Mouse (Mus musculus) hindbrain, embryonic 14.5 days (tissue): ENCODE results near the gene Shbg. TPM values are rescaled to one million over a fixed set of nuclear protein-coding genes. Genes with fewer than 3 reads are reported as not detected.
A peak's percentile ranks its signal among the peaks of the same experiment; 100 is the strongest.

ENCODE experiments used
- ATAC-seq: fragments of 200-750 bp; cut with Nextera tagmentation; 2 replicates; pipeline ENCODE4 v1.8.0; 2017; ENCODE audit warnings: moderate number of reproducible peaks, mild to moderate bottlenecking, moderate TSS enrichment, moderate library complexity; ENCODE audit not compliant: low FRiP score
- DNase-seq: peaks from one replicate; pipeline ENCODE4 v3.0.0-alpha.2; 2015; ENCODE audit warnings: low spot score
- H3K27ac ChIP-seq: fragments of 300-500 bp; sonication (generic); 2 replicates; pipeline ENCODE4 v1.5.1; 2014; ENCODE audit warnings: mild to moderate bottlenecking, moderate library complexity
- H3K27me3 ChIP-seq: fragments of 300-500 bp; sonication (generic); 2 replicates; pipeline ENCODE4 v1.6.1; 2014; ENCODE audit warnings: mild to moderate bottlenecking, low read length, mixed read lengths; ENCODE audit not compliant: control insufficient read depth, insufficient read depth
- H3K36me3 ChIP-seq: fragments of 300-500 bp; sonication (generic); replicated peaks from 2 replicates; pipeline ENCODE4 v1.6.1; 2014; ENCODE audit not compliant: control insufficient read depth, insufficient read depth
- H3K4me1 ChIP-seq: fragments of 300-500 bp; sonication (generic); replicated peaks from 2 replicates; pipeline ENCODE4 v1.6.1; 2014; ENCODE audit warnings: antibody characterized with exemption, low read length, mixed read lengths; ENCODE audit not compliant: control insufficient read depth, insufficient read depth
- H3K4me2 ChIP-seq: fragments of 300-500 bp; sonication (generic); replicated peaks from 2 replicates; pipeline ENCODE4 v1.6.1; 2014; ENCODE audit warnings: mild to moderate bottlenecking, moderate library complexity
- H3K4me3 ChIP-seq: fragments of 300-500 bp; sonication (generic); replicated peaks from 2 replicates; pipeline ENCODE4 v1.5.1; 2014; ENCODE audit warnings: mild to moderate bottlenecking, low read length
- H3K9ac ChIP-seq: fragments of 300-500 bp; sonication (generic); 2 replicates; pipeline ENCODE4 v1.6.1; 2014
- H3K9me3 ChIP-seq: fragments of 300-500 bp; sonication (generic); 2 replicates; pipeline ENCODE4 v1.6.1; 2016; ENCODE audit warnings: low read length; ENCODE audit not compliant: control insufficient read depth
- WGBS: fragments of 180-500 bp; shearing (Covaris S2); extraction: QIAGEN DNeasy Blood & Tissue Kit; methylation state at CpG from one replicate; pipeline ENCODE4 v1.1.7; 2014; 5-methylcytosine and 5-hydroxymethylcytosine counted together
- polyA plus RNA-seq: library from polyadenylated mRNA; unstranded; fragments of >200 nt; fragmentation: Nextera tagmentation; extraction: Ambion mirVana; gene quantifications from 2 replicates; pipeline ENCODE4 v1.2.1, GENCODE M21; 2014

The Shbg gene
- polyA plus RNA-seq, 1 experiment from 2014 or later: not detected

- Histone ChIP-seq H3K4me1 (peaks cover 10% of the 10 kb centered on the region), H3K27me3 (no peaks in the 10 kb centered on the region), H3K9me3 (no peaks in the 10 kb centered on the region), H3K4me2 (peak within 1 kb of the TSS; percentile 99), H3K9ac (peak within 1 kb of the TSS; percentile 90), H3K27ac (peak within 1 kb of the TSS; percentile 83), H3K36me3 (peaks cover 18% of the 10 kb centered on the region; the same call in 1 of the 2 replicates), H3K4me3 (peak within 1 kb of the TSS; percentile 75)
- WGBS: 4% methylated on average over 32 of the region's 32 CpGs
- DNase-seq (peak; percentile 83), ATAC-seq (peak; percentile 87)
Observed at GRCm38 (mm10) chr11:69605726-69606490, 11.8 kb downstream of the Shbg start, which contains the start of gene Atp1b2. Atp1b2 (minus strand) TSS chr11:69605942.

DNA sequence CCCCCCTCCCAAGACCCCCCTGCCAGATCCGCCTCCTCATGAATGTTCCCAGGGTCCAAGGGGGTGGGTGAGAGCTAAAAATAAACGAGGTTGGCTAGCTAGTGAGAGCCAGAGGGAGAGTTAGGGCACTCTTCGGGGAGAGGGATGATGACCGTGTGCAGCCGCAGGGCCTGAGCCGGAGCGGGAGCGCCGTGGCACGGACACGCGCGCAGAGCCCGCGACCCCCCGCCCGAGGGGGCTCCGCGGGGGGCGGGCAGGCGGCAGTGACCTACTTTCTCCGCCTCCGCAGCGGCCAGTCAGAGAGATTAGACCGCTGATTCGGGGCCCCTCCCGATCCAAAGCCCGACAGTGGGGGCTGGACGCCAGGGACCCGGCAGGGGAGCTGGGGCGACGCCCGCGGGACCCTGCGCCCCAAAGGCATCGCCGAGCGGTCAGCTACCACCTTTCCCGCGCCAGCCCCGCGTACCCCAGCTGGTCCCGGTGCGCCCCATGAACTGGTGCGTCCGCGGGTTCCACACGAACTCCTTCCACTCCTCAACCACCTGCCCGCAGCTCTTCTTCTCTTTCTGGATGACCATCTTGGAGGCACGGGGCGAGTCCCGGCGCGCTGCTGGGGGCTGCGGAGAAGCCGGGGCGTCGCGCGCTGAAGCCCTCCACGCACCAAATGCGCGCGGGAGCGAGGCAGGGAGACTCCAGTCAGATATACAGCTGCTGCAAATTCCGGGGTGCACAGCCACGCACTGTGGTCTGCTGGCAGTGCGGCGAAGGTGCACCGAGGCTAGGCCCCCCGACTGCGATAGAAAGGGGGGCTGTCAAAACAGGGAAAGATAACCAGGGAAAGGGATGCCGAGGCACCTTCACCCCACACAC is 12.7 kb downstream of the Shbg start:
- WGBS: under 1% methylated on average over 60 of the region's 73 CpGs
- Histone ChIP-seq H3K4me2 (peak overlapping the region; percentile 99), H3K4me1 (peaks cover 15% of the 10 kb centered on the region), H3K4me3 (peak overlapping the region; percentile 75), H3K9ac (peak overlapping the region; percentile 90), H3K9me3 (no peaks in the 10 kb centered on the region), H3K27me3 (no peaks in the 10 kb centered on the region), H3K27ac (peak overlapping the region; percentile 83), H3K36me3 (peaks cover 18% of the 10 kb centered on the region; the same call in 1 of the 2 replicates)
- ATAC-seq (peak; percentile 58), DNase-seq (peak; percentile 56)

GRCm38 (mm10) chr11:69604347-69604746 is 13.4 kb downstream of the Shbg start:
- peak overlapping the region; percentile 90 for H3K9ac ChIP-seq
- peaks cover 15% of the 10 kb centered on the region for H3K4me1 ChIP-seq
- peak overlapping the region; percentile 83; the same call in 1 of the 2 replicates for H3K27ac ChIP-seq
- 53% methylated on average over 3 of the region's 3 CpGs for WGBS
- ATAC-seq (no peak), DNase-seq (no peak)
- peak overlapping the region; percentile 99 for H3K4me2 ChIP-seq
- H3K9me3 ChIP-seq: no peaks in the 10 kb centered on the region
- no peaks in the 10 kb centered on the region for H3K27me3 ChIP-seq
- peak overlapping the region; percentile 75 for H3K4me3 ChIP-seq
- H3K36me3 ChIP-seq: peaks cover 18% of the 10 kb centered on the region; the same call in 1 of the 2 replicates

DNA sequence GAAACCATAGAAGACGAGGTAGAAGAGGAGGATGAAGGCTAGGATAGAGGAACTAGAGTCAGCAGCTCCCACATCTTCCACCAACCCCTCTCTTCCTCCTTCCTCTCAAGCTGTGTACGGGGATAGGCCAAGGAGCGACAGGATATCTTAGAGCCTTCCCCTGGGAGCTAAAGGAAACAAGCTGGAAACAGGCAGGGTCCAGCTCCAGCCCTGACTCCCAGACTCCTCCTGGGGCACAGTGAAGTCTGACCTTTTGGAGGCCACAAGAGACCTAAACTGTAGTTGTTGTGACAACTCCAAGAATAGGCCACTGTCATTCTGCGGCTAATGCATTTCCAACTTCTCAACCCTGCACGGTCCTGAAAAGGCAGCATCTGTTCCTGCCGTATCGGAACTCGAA is 14.2 kb downstream of the Shbg start:
- WGBS: 88% methylated on average over 8 of the region's 8 CpGs
- Histone ChIP-seq H3K27me3 (no peaks in the 10 kb centered on the region), H3K9ac (no peak overlapping the region), H3K4me2 (peak overlapping the region; percentile 99), H3K9me3 (no peaks in the 10 kb centered on the region), H3K4me3 (peak overlapping the region; percentile 75; the same call in 1 of the 2 replicates), H3K4me1 (peaks cover 15% of the 10 kb centered on the region), H3K36me3 (peaks cover 18% of the 10 kb centered on the region; the same call in 1 of the 2 replicates), H3K27ac (no peak overlapping the region)
- ATAC-seq: no peak
- DNase-seq: no peak

DNA sequence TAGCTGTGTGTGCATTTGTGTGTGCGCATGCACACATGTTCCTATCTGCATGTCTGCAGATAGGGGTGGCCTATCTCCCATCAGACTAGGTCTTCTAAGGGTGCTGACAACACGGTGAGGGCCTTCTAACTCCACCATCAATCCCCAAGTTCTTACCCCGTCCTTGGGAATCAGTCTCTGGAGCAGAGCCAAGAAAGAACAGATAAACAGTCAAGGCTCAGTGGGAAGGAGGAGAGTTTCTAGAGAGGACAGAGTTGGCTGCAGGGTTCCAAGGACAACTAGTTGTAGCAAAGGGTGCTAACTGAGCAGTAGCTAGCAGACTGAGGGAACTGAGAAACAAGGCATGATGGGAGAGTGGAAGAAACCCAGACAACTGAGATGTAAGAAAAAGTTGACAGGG is 15.9 kb downstream of the Shbg start:
- WGBS: 81% methylated on average over 3 of the region's 3 CpGs
- Histone ChIP-seq H3K9ac (no peak overlapping the region), H3K36me3 (peaks cover 18% of the 10 kb centered on the region; the same call in 1 of the 2 replicates), H3K4me1 (peaks cover 15% of the 10 kb centered on the region), H3K27me3 (no peaks in the 10 kb centered on the region), H3K9me3 (no peaks in the 10 kb centered on the region), H3K27ac (no peak overlapping the region), H3K4me3 (no peak overlapping the region), H3K4me2 (no peak overlapping the region)
- DNase-seq (no peak), ATAC-seq (no peak)

GRCm38 (mm10) chr11:69600098-69600497 is 17.6 kb downstream of the Shbg start:
- ATAC-seq (peak; percentile 60; the same call in 1 of the 2 replicates), DNase-seq (peak; percentile 65)
- Histone ChIP-seq H3K4me1 (peaks cover 15% of the 10 kb centered on the region), H3K36me3 (peaks cover 25% of the 10 kb centered on the region; the same call in 1 of the 2 replicates), H3K4me2 (no peak overlapping the region), H3K4me3 (no peak overlapping the region), H3K27ac (peak overlapping the region; percentile 54), H3K27me3 (no peaks in the 10 kb centered on the region), H3K9me3 (no peaks in the 10 kb centered on the region), H3K9ac (no peak overlapping the region)
- 9% methylated on average over 6 of the region's 6 CpGs for WGBS

DNA sequence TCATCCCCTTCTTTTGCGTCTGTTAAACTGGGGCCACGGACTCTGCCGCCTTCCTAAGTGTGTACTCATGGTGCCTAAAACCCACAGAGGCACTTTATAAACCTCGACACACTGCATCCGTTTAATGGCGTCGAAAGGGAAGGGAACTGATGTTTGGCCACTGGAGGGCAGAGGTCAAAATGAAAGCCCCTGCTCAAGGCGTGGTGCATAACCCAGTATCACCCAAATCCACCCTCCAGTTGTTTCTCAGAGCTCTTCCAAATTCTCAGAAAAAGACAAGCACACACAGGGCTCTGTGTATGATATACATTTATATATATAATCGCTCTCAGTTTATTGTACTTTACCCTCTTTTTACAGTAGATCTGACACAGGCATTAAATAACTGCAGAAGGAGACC is 18.3 kb downstream of the Shbg start:
- Histone ChIP-seq H3K27ac (0 out of 2 replicates have a peak overlapping the region, but pooled peaks have one; percentile 26), H3K4me1 (peaks cover 12% of the 10 kb centered on the region), H3K4me3 (no peak overlapping the region), H3K27me3 (no peaks in the 10 kb centered on the region), H3K36me3 (peaks cover 25% of the 10 kb centered on the region; the same call in 1 of the 2 replicates), H3K4me2 (no peak overlapping the region), H3K9me3 (no peaks in the 10 kb centered on the region), H3K9ac (peak overlapping the region; percentile 1; the same call in 1 of the 2 replicates)
- 7% methylated on average over 9 of the region's 9 CpGs for WGBS
- no peak for DNase-seq
- ATAC-seq: no peak

DNA sequence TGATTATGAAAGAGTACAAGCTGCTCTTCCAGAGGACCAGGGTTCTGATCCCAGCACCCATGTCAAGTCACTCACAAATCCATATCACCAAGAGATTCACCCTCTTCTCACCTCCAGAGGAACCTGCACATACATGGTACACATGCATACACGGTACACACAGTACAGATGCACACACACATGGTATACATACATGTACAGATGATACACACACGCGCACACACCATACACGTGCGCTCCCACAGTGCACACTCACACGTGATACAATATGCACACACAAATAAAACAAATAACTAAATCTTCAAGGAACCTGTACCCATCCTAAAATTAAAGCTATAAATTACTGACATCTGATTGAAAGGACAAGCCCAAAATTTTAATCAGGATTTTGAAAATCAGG is 22.9 kb downstream of the Shbg start:
- H3K4me1 ChIP-seq: no peaks in the 10 kb centered on the region
- 98% methylated on average over 6 of the region's 6 CpGs for WGBS
- no peak for ATAC-seq
- no peak overlapping the region for H3K27ac ChIP-seq
- no peaks in the 10 kb centered on the region for H3K27me3 ChIP-seq
- H3K9me3 ChIP-seq: no peaks in the 10 kb centered on the region
- no peak overlapping the region for H3K4me3 ChIP-seq
- H3K36me3 ChIP-seq: peaks cover 33% of the 10 kb centered on the region
- no peak overlapping the region for H3K4me2 ChIP-seq
- no peak overlapping the region for H3K9ac ChIP-seq
- no peak for DNase-seq

GRCm38 (mm10) chr11:69592799-69593198 is 24.9 kb downstream of the Shbg start:
- Histone ChIP-seq H3K36me3 (peaks cover 54% of the 10 kb centered on the region), H3K9ac (no peak overlapping the region), H3K9me3 (no peaks in the 10 kb centered on the region), H3K4me2 (no peak overlapping the region), H3K27me3 (no peaks in the 10 kb centered on the region), H3K4me1 (no peaks in the 10 kb centered on the region), H3K4me3 (no peak overlapping the region), H3K27ac (no peak overlapping the region)
- 90% methylated on average over 4 of the region's 4 CpGs for WGBS
- DNase-seq: no peak
- ATAC-seq: no peak
